ENCODE assay signal across 9 mouse cellular contexts in genomic region chr17:65726274-65726673, GRCm38 (mm10). TPM values are rescaled to one million over a fixed set of nuclear protein-coding genes. Genes with fewer than 3 reads are reported as not detected.
DNase-seq lines count a peak whose midpoint lies in the region; ATAC-seq and TF ChIP-seq lines count a peak whose summit lies in the region.
"Had no signal": no experiment of that assay in that cellular context is flagged by ENCODE, and none has a peak within 500 bp of the region (broad histone marks: within the 10 kb centered on the region; RNA-seq: fewer than 3 reads in every experiment).

No protein-coding gene starts in this region.

- H3K27ac ChIP-seq in liver, embryonic 11.5 days (ENCODE audit: low read depth, low read length) = no peak overlapping the region
- H3K27ac ChIP-seq in brown adipose tissue, adult 24 weeks (replicated peaks; ENCODE audit: low read depth, low read length) = peak overlapping the region; percentile 59; the same call in 1 of the 2 replicates

- H3K9ac ChIP-seq in liver, embryonic 11.5 days (ENCODE audit: low read depth, low read length) = no peak overlapping the region

- no peaks in the 10 kb centered on the region for H3K27me3 ChIP-seq in liver, embryonic 11.5 days (replicated peaks; ENCODE audit: control insufficient read depth, insufficient read depth, low read length)
- 0 out of 2 replicates have a peak, but pooled peaks cover 2% of the 10 kb centered on the region for H3K27me3 ChIP-seq in G1E (ENCODE audit: insufficient read depth, low read length)

- no peaks in the 10 kb centered on the region for H3K4me1 ChIP-seq in liver, embryonic 11.5 days (replicated peaks; ENCODE audit: control insufficient read depth, insufficient read depth, low read length)
- no peaks in the 10 kb centered on the region for H3K4me1 ChIP-seq in G1E (ENCODE audit: insufficient read depth, low read depth, low read length)
- peaks cover 29% of the 10 kb centered on the region for H3K4me1 ChIP-seq in brown adipose tissue, adult 24 weeks (ENCODE audit: control insufficient read depth, insufficient read depth, insufficient read length, low read length)

- ATAC-seq in liver, embryonic 11.5 days (replicated peaks; ENCODE audit: low FRiP score) = no peak; the same call in 1 of the 2 replicates
- ATAC-seq in G1E (ENCODE audit: extremely low read depth, insufficient number of reproducible peaks, low FRiP score, poor library complexity, severe bottlenecking) = no peak

- no peak overlapping the region for H3K4me3 ChIP-seq in liver, embryonic 11.5 days (ENCODE audit: low read depth, low read length)
- H3K4me3 ChIP-seq in G1E (ENCODE audit: low read depth, low read length) = no peak overlapping the region
- H3K4me3 ChIP-seq in brown adipose tissue, adult 24 weeks (ENCODE audit: insufficient read depth, low read depth, low read length) = no peak overlapping the region

- H3K4me2 ChIP-seq in liver, embryonic 11.5 days = no peak overlapping the region

- DNase-seq in liver = peak; percentile 23
- DNase-seq in liver, embryonic 11.5 days (ENCODE audit: low spot score) = no peak
- DNase-seq in G1E (ENCODE audit: low spot score) = peak; percentile 10
- DNase-seq in retina, embryonic 14.5 days (ENCODE audit: low spot score) = peak; percentile 57
- DNase-seq in cerebellum, adult 11-12 months = no peak
- no peak for DNase-seq in cerebellum, adult 9-10 months
- no peak for DNase-seq in ovary, adult 18-20 months (ENCODE audit: low spot score)
- DNase-seq: right cerebral cortex, postnatal 4 days had no signal

- TF ChIP-seq CTCF in G1E (IDR thresholded peaks at IDR 0.05; ENCODE audit: low read depth, low read length) = peak; percentile 27; the same call in 1 of the 2 replicates

- H3K9me3 ChIP-seq in liver, embryonic 11.5 days (ENCODE audit: control insufficient read depth, low read length) = no peaks in the 10 kb centered on the region
- H3K9me3 ChIP-seq in G1E (replicated peaks) = no peaks in the 10 kb centered on the region

- 68% methylated on average over 6 of the region's 6 CpGs for WGBS in liver, embryonic 11.5 days

- H3K36me3 ChIP-seq in liver, embryonic 11.5 days (ENCODE audit: control insufficient read depth, insufficient read depth, low read length) = no peaks in the 10 kb centered on the region
- no peaks in the 10 kb centered on the region for H3K36me3 ChIP-seq in G1E (replicated peaks)

RNA-seq across cellular contexts. Expression of gene Rab31, which starts 46.3 kb away (rescaled TPM):
- polyA plus RNA-seq in liver, embryonic 11.5 days (2014; fragmentation: Nextera tagmentation; extraction: Ambion mirVana) = 16.3 and 17.1 TPM in 2 replicates
- total RNA-seq in G1E (2014; fragmentation: Nextera tagmentation) = 1.3 and 1.7 TPM in 2 replicates
- 1.5 and 1.6 TPM in 2 replicates for total RNA-seq in G1E (2017)
- polyA plus RNA-seq in G1E (2012) = 0.06 and 0.20 TPM in 2 replicates
- 3.9 and 5.4 TPM in 2 replicates for polyA plus RNA-seq in brown adipose tissue, adult 24 weeks (2012; ENCODE audit: insufficient read depth, insufficient read length, missing spikeins)

RNA-seq across cellular contexts. Expression of gene Ppp4r1, which starts 56.1 kb away (rescaled TPM):
- polyA plus RNA-seq in liver, embryonic 11.5 days (2014; fragmentation: Nextera tagmentation; extraction: Ambion mirVana) = 25.5 and 28.0 TPM in 2 replicates
- total RNA-seq in G1E (2014; fragmentation: Nextera tagmentation) (29.1 and 33.0 TPM in 2 replicates), G1E (2017) (32.8 and 33.3 TPM in 2 replicates)
- polyA plus RNA-seq in G1E (2012) = 11.3 and 20.0 TPM in 2 replicates
- 13.9 and 14.4 TPM in 2 replicates for polyA plus RNA-seq in brown adipose tissue, adult 24 weeks (2012; ENCODE audit: insufficient read depth, insufficient read length, missing spikeins)

Comparison
In these comparisons a context has a peak if more than half of its experiments do, and no peak if none do; other contexts are left out.
1. DNase-seq: peak in liver (single experiment), G1E (single experiment) and retina, embryonic 14.5 days (single experiment); none in liver, embryonic 11.5 days (single experiment), cerebellum, adult 11-12 months (single experiment), cerebellum, adult 9-10 months (single experiment) and ovary, adult 18-20 months (single experiment).